Mouse (Mus musculus): ENCODE measurements at regions not wholly inside any gene's neighbourhood (a gene's known extent, or its start where the extent isn't known, plus 50 kb on each side); places are given as distances from the start of the nearest gene placed in this dataset.

DNA sequence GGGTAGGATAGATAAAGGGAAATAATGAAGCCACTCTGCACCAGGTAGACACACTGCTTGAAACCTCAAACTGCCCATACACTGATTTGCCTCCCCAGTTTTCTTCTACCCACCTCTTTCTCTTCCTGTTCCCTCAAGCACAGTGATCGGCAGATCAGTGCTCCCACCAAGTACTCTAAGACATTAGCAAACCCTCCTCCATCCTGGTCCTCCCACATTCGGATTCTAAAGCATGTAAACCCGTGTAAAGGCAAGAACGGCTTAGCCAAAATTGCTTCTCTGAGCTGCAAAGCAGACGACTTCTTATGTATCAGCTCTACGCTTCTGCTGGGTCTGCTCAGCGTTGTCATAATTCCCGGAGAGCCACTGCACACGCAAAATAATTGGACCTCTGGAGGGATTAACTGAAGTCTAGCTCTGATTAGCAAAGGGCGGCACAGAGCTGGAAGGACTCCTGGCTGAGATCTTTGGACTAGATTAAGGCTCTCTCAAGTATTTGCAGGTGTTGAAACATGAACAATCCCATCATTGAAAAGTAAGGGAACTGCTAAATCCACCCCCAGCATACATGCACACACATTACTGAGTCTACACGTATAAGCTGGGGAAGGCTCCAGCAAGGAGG is 67.2 kb downstream of the Mtx3 start:
- H3K4me1 ChIP-seq (ENCODE audit: control insufficient read depth, insufficient read depth, low read length), result no peaks in the 10 kb centered on the region
- no peaks in the 10 kb centered on the region for H3K36me3 ChIP-seq (ENCODE audit: control insufficient read depth, insufficient read depth, low read length)
- H3K4me3 ChIP-seq (ENCODE audit: low read length), result no peak overlapping the region
- no peak for ATAC-seq
- H3K27me3 ChIP-seq (replicated peaks; ENCODE audit: control insufficient read depth, insufficient read depth, low read length), result no peaks in the 10 kb centered on the region
- no peaks in the 10 kb centered on the region for H3K9me3 ChIP-seq (ENCODE audit: control insufficient read depth, low read length)
- no peak overlapping the region for H3K9ac ChIP-seq (ENCODE audit: low read depth, low read length)
- H3K4me2 ChIP-seq (ENCODE audit: low read depth, low read length), result no peak overlapping the region
- H3K27ac ChIP-seq (ENCODE audit: low read length), result no peak overlapping the region
- 80% methylated on average over 11 of the region's 11 CpGs for WGBS

DNA sequence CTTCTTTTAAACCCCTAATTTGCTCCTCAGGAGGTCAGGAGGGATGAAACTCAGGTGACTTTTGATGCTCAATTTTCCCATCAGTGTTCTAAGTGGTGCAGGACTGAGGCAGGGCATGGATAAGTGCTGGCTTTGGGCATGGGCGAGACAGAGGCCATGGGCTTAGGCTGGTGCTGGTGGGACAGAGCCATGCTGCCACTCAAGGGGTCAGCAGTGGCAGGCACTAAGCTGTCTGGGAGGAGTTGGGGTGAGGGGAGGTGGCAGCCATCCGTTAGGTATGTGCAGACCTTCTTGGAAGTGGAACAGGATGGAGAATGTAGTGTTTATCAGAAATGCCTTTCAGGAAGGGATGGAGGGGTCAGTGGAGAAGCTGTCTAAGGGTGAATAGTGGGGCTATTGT is 68.1 kb downstream of the Mtx3 start:
- Histone ChIP-seq H3K9ac (ENCODE audit: low read depth, low read length) (no peak overlapping the region), H3K27ac (ENCODE audit: low read length) (no peak overlapping the region), H3K4me1 (ENCODE audit: control insufficient read depth, insufficient read depth, low read length) (no peaks in the 10 kb centered on the region), H3K27me3 (replicated peaks; ENCODE audit: control insufficient read depth, insufficient read depth, low read length) (no peaks in the 10 kb centered on the region), H3K4me3 (ENCODE audit: low read length) (no peak overlapping the region), H3K36me3 (ENCODE audit: control insufficient read depth, insufficient read depth, low read length) (no peaks in the 10 kb centered on the region), H3K4me2 (ENCODE audit: low read depth, low read length) (no peak overlapping the region), H3K9me3 (ENCODE audit: control insufficient read depth, low read length) (no peaks in the 10 kb centered on the region)
- 76% methylated on average over 2 of the region's 2 CpGs for WGBS
- no peak for ATAC-seq

DNA sequence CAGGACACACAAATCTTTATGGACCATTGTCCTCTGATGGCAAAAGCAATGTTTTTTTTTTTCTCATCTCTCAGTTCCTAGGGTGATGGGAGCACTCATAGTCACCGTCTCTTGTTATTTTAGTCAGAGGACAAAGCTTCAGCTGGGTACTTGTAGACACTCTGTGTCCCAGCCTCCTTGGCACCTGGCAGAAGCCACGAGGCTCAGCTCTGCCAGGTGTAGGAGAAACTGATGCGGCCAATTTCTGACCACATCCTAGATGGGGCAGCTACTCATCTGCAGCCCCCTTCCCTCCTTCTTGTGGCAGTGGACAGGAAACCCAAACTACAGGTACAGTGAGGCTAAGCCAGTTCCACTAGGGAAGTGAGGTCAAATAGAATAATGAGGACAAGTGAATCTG is 70.1 kb downstream of the Mtx3 start:
- WGBS, result 91% methylated on average over 3 of the region's 3 CpGs
- H3K27me3 ChIP-seq (replicated peaks; ENCODE audit: control insufficient read depth, insufficient read depth, low read length), result no peaks in the 10 kb centered on the region
- ATAC-seq, result no peak
- H3K4me3 ChIP-seq (ENCODE audit: low read length), result no peak overlapping the region
- no peaks in the 10 kb centered on the region for H3K36me3 ChIP-seq (ENCODE audit: control insufficient read depth, insufficient read depth, low read length)
- no peaks in the 10 kb centered on the region for H3K4me1 ChIP-seq (ENCODE audit: control insufficient read depth, insufficient read depth, low read length)
- no peak overlapping the region for H3K4me2 ChIP-seq (ENCODE audit: low read depth, low read length)
- no peaks in the 10 kb centered on the region for H3K9me3 ChIP-seq (ENCODE audit: control insufficient read depth, low read length)
- no peak overlapping the region for H3K9ac ChIP-seq (ENCODE audit: low read depth, low read length)
- no peak overlapping the region for H3K27ac ChIP-seq (ENCODE audit: low read length)

DNA sequence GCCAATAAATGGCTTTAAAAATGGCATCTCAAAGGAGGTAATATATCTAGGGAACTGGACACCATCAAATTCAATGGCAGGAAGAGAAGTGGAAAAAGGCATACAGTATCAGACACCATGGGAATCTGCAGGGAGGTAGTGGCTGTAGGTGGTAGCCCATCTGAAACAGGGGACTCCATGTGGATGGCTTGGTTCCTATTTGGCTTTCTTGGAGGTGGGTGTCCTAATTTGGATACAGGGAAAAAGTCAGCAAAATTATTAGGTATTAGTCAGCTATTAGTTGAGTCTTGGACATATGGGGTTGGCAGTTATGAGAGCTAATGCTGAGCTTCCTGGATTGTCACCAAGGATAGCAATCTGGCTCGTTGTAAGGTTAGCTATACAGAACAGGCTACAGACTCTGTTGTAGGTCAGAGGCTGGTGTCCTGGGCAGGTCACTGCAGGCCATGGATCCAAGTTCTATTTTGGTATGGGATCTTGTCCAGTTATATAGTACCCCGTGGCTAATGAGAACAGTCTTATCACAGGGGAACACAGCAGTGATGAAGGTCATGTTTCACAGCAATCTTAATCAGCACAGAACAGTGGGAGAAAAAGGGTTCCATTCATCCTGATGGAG is 70.8 kb downstream of the Mtx3 start:
- WGBS, result 79% methylated on average over 2 of the region's 2 CpGs
- Histone ChIP-seq H3K9me3 (ENCODE audit: control insufficient read depth, low read length) (no peaks in the 10 kb centered on the region), H3K27ac (ENCODE audit: low read length) (no peak overlapping the region), H3K4me1 (ENCODE audit: control insufficient read depth, insufficient read depth, low read length) (no peaks in the 10 kb centered on the region), H3K9ac (ENCODE audit: low read depth, low read length) (no peak overlapping the region), H3K27me3 (replicated peaks; ENCODE audit: control insufficient read depth, insufficient read depth, low read length) (no peaks in the 10 kb centered on the region), H3K4me2 (ENCODE audit: low read depth, low read length) (no peak overlapping the region), H3K36me3 (ENCODE audit: control insufficient read depth, insufficient read depth, low read length) (no peaks in the 10 kb centered on the region), H3K4me3 (ENCODE audit: low read length) (no peak overlapping the region)
- ATAC-seq, result no peak

DNA sequence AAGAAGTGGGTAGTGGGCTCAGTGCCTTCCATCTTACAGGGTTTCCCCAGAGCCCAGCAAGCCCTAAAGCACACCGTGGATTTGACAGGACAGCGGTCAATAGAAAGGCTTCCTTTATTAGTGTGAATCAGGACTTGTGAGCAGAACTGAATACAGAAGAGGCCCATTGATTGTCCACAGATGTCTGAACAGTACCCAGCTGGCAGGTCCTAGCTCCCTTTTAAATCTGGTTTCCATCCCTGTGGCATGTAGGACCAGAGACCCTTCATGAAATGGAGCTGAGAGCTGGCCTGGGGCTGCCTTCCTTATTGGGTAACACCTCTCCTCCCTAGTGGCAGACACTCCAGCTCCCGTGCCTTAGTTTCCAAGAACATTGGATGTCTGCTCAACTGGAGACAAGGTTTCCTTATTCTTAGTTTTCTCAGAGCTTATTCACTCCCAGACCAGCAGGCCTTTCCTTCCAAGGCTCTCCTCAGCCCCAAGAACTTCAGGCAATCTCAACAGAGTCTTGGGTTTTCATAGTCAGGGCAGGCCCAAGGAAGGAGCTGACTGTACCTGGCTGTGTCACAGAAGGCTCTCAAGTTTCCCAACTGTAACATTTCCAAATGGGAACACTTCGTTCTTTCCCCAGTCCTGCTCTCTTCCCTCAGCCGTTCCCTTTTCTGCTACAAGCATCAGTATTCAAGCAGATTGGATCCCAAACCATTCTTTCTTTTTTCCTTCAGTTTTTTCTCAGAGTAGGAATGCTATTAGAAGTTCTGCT is 71.6 kb downstream of the Mtx3 start:
- 90% methylated on average over 5 of the region's 5 CpGs for WGBS
- Histone ChIP-seq H3K4me3 (ENCODE audit: low read length) (no peak overlapping the region), H3K9ac (ENCODE audit: low read depth, low read length) (no peak overlapping the region), H3K27me3 (replicated peaks; ENCODE audit: control insufficient read depth, insufficient read depth, low read length) (no peaks in the 10 kb centered on the region), H3K27ac (ENCODE audit: low read length) (no peak overlapping the region), H3K4me2 (ENCODE audit: low read depth, low read length) (no peak overlapping the region), H3K4me1 (ENCODE audit: control insufficient read depth, insufficient read depth, low read length) (no peaks in the 10 kb centered on the region), H3K9me3 (ENCODE audit: control insufficient read depth, low read length) (no peaks in the 10 kb centered on the region), H3K36me3 (ENCODE audit: control insufficient read depth, insufficient read depth, low read length) (no peaks in the 10 kb centered on the region)
- ATAC-seq, result no peak

DNA sequence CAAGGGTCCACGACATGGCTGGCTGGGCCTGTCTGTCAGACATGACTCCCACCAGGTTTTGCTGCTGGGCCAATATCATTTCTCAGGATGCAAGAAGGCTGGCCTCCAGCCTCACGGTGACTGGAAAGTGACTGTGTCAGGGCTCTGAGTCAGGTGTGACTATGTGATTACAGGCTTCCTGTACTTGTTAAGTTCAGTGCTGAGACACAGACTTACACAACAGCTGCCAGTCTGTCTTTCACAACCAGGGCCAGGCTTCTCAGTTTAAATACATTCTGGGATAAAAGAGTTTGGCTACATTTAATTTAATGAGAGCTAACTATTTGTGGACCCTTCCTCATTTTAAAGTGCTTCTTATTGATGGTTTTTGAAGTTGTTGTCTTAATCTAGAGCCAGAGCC is 75.3 kb downstream of the Mtx3 start:
- Histone ChIP-seq H3K9ac (ENCODE audit: low read depth, low read length) (no peak overlapping the region), H3K4me3 (ENCODE audit: low read length) (no peak overlapping the region), H3K4me2 (ENCODE audit: low read depth, low read length) (no peak overlapping the region), H3K4me1 (ENCODE audit: control insufficient read depth, insufficient read depth, low read length) (no peaks in the 10 kb centered on the region), H3K9me3 (ENCODE audit: control insufficient read depth, low read length) (no peaks in the 10 kb centered on the region), H3K27me3 (replicated peaks; ENCODE audit: control insufficient read depth, insufficient read depth, low read length) (no peaks in the 10 kb centered on the region), H3K36me3 (ENCODE audit: control insufficient read depth, insufficient read depth, low read length) (no peaks in the 10 kb centered on the region), H3K27ac (ENCODE audit: low read length) (no peak overlapping the region)
- ATAC-seq, result no peak
- WGBS, result 87% methylated on average over 2 of the region's 2 CpGs

DNA sequence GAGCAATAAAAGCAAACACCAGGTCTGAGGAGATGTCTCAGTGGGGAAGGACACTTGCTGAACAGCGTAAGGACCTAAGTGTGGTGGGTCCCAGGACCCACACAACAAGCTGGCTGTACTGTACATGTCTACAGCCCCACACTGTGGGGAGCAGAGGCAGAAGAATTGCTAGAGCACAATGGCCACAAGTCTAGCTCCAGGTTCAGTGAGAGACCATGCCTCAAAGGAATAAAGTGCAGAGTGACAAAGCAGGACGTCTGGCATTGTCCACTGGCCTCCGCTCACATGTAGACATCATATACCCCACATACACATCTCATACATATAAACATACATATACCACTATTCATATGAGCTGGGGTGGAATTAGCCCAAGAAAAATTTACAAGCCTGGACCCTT is 77.4 kb downstream of the Mtx3 start:
- Histone ChIP-seq H3K36me3 (ENCODE audit: control insufficient read depth, insufficient read depth, low read length) (no peaks in the 10 kb centered on the region), H3K27me3 (replicated peaks; ENCODE audit: control insufficient read depth, insufficient read depth, low read length) (no peaks in the 10 kb centered on the region), H3K27ac (ENCODE audit: low read length) (no peak overlapping the region), H3K4me1 (ENCODE audit: control insufficient read depth, insufficient read depth, low read length) (no peaks in the 10 kb centered on the region), H3K9ac (ENCODE audit: low read depth, low read length) (no peak overlapping the region), H3K4me3 (ENCODE audit: low read length) (no peak overlapping the region), H3K4me2 (ENCODE audit: low read depth, low read length) (no peak overlapping the region), H3K9me3 (ENCODE audit: control insufficient read depth, low read length) (no peaks in the 10 kb centered on the region)
- 92% methylated on average over 3 of the region's 3 CpGs for WGBS
- no peak for ATAC-seq

DNA sequence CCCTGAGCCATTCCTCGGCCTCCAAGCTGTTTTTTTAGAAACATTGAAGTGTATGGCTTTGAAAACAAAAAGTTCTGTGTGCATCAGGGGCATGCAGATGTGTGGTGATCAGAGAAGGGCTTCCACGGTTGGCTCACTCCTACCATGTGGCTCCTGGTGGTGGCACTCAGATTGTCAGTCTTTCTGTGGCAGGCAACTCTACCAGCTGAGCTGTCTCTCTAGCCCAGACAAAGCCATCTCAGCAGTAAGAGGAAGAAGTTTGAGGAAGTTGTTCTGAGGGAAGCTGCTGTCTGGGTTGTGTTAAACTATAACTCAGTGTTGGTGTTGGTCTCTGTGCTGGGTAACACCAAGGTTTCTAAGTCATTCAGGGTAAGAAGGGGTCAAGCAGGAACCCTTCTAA is 78.9 kb downstream of the Mtx3 start:
- no peaks in the 10 kb centered on the region for H3K36me3 ChIP-seq (ENCODE audit: control insufficient read depth, insufficient read depth, low read length)
- H3K27ac ChIP-seq (ENCODE audit: low read length), result no peak overlapping the region
- no peak overlapping the region for H3K9ac ChIP-seq (ENCODE audit: low read depth, low read length)
- H3K9me3 ChIP-seq (ENCODE audit: control insufficient read depth, low read length), result no peaks in the 10 kb centered on the region
- ATAC-seq, result no peak
- no peak overlapping the region for H3K4me3 ChIP-seq (ENCODE audit: low read length)
- WGBS, result 83% methylated on average over 2 of the region's 2 CpGs
- no peaks in the 10 kb centered on the region for H3K27me3 ChIP-seq (replicated peaks; ENCODE audit: control insufficient read depth, insufficient read depth, low read length)
- H3K4me1 ChIP-seq (ENCODE audit: control insufficient read depth, insufficient read depth, low read length), result no peaks in the 10 kb centered on the region
- no peak overlapping the region for H3K4me2 ChIP-seq (ENCODE audit: low read depth, low read length)

DNA sequence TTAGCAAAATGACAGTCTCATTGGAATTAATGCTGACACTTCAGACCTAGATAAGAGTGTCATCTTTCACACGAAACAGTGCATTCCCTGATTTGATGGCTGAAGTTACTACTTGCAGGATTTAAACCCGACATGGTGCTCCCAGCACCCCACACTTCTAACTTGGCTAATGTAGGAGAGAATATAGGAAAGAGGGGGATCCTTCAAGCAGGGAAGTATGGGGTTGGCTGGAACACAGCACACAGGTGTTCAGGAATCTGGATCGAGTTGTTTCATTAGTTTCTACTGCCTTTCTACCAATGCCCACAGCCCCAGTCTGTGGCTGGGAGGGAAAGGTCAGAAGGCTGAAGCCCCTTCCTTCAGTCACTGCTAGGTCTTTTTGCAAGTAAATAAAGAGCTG is 79.5 kb downstream of the Mtx3 start:
- Histone ChIP-seq H3K4me3 (ENCODE audit: low read length) (no peak overlapping the region), H3K27ac (ENCODE audit: low read length) (no peak overlapping the region), H3K4me2 (ENCODE audit: low read depth, low read length) (no peak overlapping the region), H3K36me3 (ENCODE audit: control insufficient read depth, insufficient read depth, low read length) (no peaks in the 10 kb centered on the region), H3K9ac (ENCODE audit: low read depth, low read length) (no peak overlapping the region), H3K27me3 (replicated peaks; ENCODE audit: control insufficient read depth, insufficient read depth, low read length) (no peaks in the 10 kb centered on the region), H3K9me3 (ENCODE audit: control insufficient read depth, low read length) (no peaks in the 10 kb centered on the region), H3K4me1 (ENCODE audit: control insufficient read depth, insufficient read depth, low read length) (no peaks in the 10 kb centered on the region)
- no peak for ATAC-seq
- 63% methylated on average over 3 of the region's 3 CpGs for WGBS
